Mouse (Mus musculus): ENCODE results near the gene Ube2t. TPM values are rescaled to one million over a fixed set of nuclear protein-coding genes. Genes with fewer than 3 reads are reported as not detected.

The Ube2t gene
- polyA plus RNA-seq, 1 experiment from 2014 or later: 40.9 TPM

GRCm38 (mm10) chr1:135019087-135019774 lies 56.9 kb downstream of the Ube2t start:
- Histone ChIP-seq H3K9ac (no peak overlapping the region), H3K27ac (peak overlapping the region; percentile 54), H3K36me3 (no peaks in the 10 kb centered on the region), H3K4me3 (no peak overlapping the region), H3K27me3 (no peaks in the 10 kb centered on the region; the same call in 1 of the 2 replicates), H3K4me1 (peaks cover 51% of the 10 kb centered on the region), H3K4me2 (peak overlapping the region; percentile 24), H3K9me3 (no peaks in the 10 kb centered on the region)
- no peak for ATAC-seq (ENCODE audit: borderline replicate concordance, extremely low read depth, low FRiP score, low TSS enrichment)
- 17% methylated on average over 13 of the region's 13 CpGs for WGBS

DNA sequence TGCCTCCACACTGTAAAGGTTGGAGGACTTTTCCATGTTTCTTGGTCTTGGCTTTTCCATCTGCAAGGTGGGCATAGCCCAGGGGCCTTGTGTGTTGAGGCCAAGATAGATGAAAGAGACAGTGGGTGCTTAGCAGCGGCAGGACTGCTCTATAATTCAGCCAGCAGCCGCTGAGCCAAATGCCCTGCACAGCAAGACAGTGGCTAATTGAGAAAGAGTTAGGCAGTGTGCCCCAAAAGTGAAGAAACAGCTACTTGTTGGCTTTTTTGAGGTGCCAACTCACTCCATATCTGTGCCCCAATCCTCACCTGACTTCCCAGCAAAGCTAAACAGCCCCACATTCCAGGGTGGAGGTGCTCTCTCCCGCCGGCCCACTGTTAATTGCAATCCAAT lies 57.4 kb downstream of the Ube2t start:
- no peaks in the 10 kb centered on the region for H3K27me3 ChIP-seq
- H3K4me2 ChIP-seq: no peak overlapping the region
- WGBS: 51% methylated on average over 4 of the region's 4 CpGs
- no peak overlapping the region for H3K4me3 ChIP-seq
- no peaks in the 10 kb centered on the region for H3K36me3 ChIP-seq
- ATAC-seq (ENCODE audit: borderline replicate concordance, extremely low read depth, low FRiP score, low TSS enrichment): no peak
- H3K9me3 ChIP-seq: no peaks in the 10 kb centered on the region
- H3K9ac ChIP-seq: no peak overlapping the region
- no peak overlapping the region; the same call in 1 of the 2 replicates for H3K27ac ChIP-seq
- H3K4me1 ChIP-seq: peaks cover 51% of the 10 kb centered on the region

- H3K27me3 ChIP-seq: no peaks in the 10 kb centered on the region
- 42% methylated on average over 5 of the region's 5 CpGs for WGBS
- H3K4me3 ChIP-seq: no peak overlapping the region
- peak overlapping the region; percentile 52; the same call in 1 of the 2 replicates for H3K27ac ChIP-seq
- H3K36me3 ChIP-seq: no peaks in the 10 kb centered on the region
- H3K9me3 ChIP-seq: no peaks in the 10 kb centered on the region
- H3K4me1 ChIP-seq: peaks cover 51% of the 10 kb centered on the region
- H3K4me2 ChIP-seq: peak overlapping the region; percentile 14; the same call in 1 of the 2 replicates
- H3K9ac ChIP-seq: no peak overlapping the region
- peak; percentile 1; the same call in 1 of the 2 replicates for ATAC-seq (ENCODE audit: borderline replicate concordance, extremely low read depth, low FRiP score, low TSS enrichment)
Observed at GRCm38 (mm10) chr1:135020281-135020940, 58.0 kb downstream of the Ube2t start.

DNA sequence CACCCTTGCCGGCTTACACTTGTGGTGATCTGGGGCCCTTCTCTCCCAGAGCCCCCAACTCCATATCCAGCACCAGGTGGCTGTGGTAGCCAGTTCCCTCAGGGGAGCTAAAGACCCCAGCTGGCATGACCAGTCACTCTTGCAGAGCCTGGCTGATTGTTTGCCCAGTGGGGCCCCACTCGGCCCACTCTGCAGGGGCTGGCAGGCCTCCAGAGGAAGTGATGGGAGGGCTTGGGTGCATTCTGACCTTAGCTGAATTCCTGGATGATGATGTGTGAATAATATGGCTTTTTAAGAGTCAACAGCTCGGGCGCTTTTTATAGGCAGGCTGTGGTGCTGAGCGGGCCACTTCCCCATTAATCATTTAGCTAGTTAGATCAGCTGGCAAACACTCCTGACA lies 58.6 kb downstream of the Ube2t start:
- peak overlapping the region; percentile 52 for H3K27ac ChIP-seq
- H3K9ac ChIP-seq: no peak overlapping the region
- 3% methylated on average over 5 of the region's 5 CpGs for WGBS
- no peaks in the 10 kb centered on the region for H3K27me3 ChIP-seq
- peaks cover 51% of the 10 kb centered on the region for H3K4me1 ChIP-seq
- peak overlapping the region; percentile 14 for H3K4me2 ChIP-seq
- ATAC-seq (ENCODE audit: borderline replicate concordance, extremely low read depth, low FRiP score, low TSS enrichment): peak; percentile 79
- no peak overlapping the region for H3K4me3 ChIP-seq
- H3K9me3 ChIP-seq: no peaks in the 10 kb centered on the region
- H3K36me3 ChIP-seq: no peaks in the 10 kb centered on the region

- no peaks in the 10 kb centered on the region for H3K36me3 ChIP-seq
- peaks cover 45% of the 10 kb centered on the region for H3K4me1 ChIP-seq
- H3K27me3 ChIP-seq: no peaks in the 10 kb centered on the region
- H3K4me3 ChIP-seq: no peak overlapping the region
- ATAC-seq (ENCODE audit: borderline replicate concordance, extremely low read depth, low FRiP score, low TSS enrichment): no peak
- no peaks in the 10 kb centered on the region for H3K9me3 ChIP-seq
- 63% methylated on average over 5 of the region's 5 CpGs for WGBS
- no peak overlapping the region; the same call in 1 of the 2 replicates for H3K4me2 ChIP-seq
- peak overlapping the region; percentile 52 for H3K27ac ChIP-seq
- no peak overlapping the region for H3K9ac ChIP-seq
Observed at GRCm38 (mm10) chr1:135021936-135022335, 59.6 kb downstream of the Ube2t start.

DNA sequence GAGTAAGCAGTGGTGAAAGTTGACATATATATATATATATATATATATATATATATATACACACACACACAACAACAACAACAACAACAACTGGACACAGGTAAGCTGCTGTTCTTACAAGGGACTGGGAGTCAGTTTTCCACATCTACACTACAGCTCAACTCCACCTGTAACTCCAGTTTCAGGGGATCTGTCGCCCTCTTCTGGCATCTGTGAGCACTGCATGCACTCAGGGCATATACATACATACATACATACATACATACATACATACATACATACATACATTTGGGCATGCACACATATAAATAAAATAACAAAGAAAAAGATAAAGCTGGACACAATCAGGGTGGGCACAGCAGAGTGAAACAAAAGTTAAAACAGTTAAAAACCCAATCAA lies 61.2 kb downstream of the Ube2t start:
- Histone ChIP-seq H3K27me3 (no peaks in the 10 kb centered on the region), H3K36me3 (no peaks in the 10 kb centered on the region), H3K4me3 (no peak overlapping the region), H3K4me1 (peaks cover 39% of the 10 kb centered on the region), H3K9me3 (0 out of 2 replicates have a peak, but pooled peaks cover 2% of the 10 kb centered on the region), H3K27ac (no peak overlapping the region), H3K4me2 (no peak overlapping the region), H3K9ac (no peak overlapping the region)
- no peak for ATAC-seq (ENCODE audit: borderline replicate concordance, extremely low read depth, low FRiP score, low TSS enrichment)
- WGBS: 73% methylated on average over 1 of the region's 1 CpGs

Other genes with a start within 250 kb of the Ube2t start
- 9.4 and 11.2 TPM in 2 replicates for gene Ppp1r12b, start 6.6 kb upstream of the Ube2t start, polyA plus RNA-seq (2015; fragmentation: Nextera tagmentation; extraction: Ambion mirVana)
- 11.6 and 12.8 TPM in 2 replicates for gene Lgr6, start 142.7 kb downstream of the Ube2t start, polyA plus RNA-seq (2015; fragmentation: Nextera tagmentation; extraction: Ambion mirVana)
- 2.9 and 5.8 TPM in 2 replicates for gene Ptpn7, start 170.1 kb downstream of the Ube2t start, polyA plus RNA-seq (2015; fragmentation: Nextera tagmentation; extraction: Ambion mirVana)
- gene Arl8a, start 184.3 kb downstream of the Ube2t start, polyA plus RNA-seq (2015; fragmentation: Nextera tagmentation; extraction: Ambion mirVana): 42.7 and 47.0 TPM in 2 replicates
- 0.10 TPM in 1 of 2 replicates, not detected in the other for gene Gpr37l1, start 205.1 kb downstream of the Ube2t start, polyA plus RNA-seq (2015; fragmentation: Nextera tagmentation; extraction: Ambion mirVana)

Measured in lung, embryonic 15.5 days (tissue).